ENCODE assay signal across 8 mouse cellular contexts in genomic region chr4:63408649-63409048, GRCm38 (mm10). TPM values are rescaled to one million over a fixed set of nuclear protein-coding genes. Genes with fewer than 3 reads are reported as not detected.
DNase-seq lines count a peak whose midpoint lies in the region; ATAC-seq and TF ChIP-seq lines count a peak whose summit lies in the region.

No protein-coding gene starts in this region.

- H3K36me3 ChIP-seq in heart, adult 2 months (ENCODE audit: control insufficient read depth, insufficient read depth, low read length): no peaks in the 10 kb centered on the region
- H3K36me3 ChIP-seq in liver, embryonic 15.5 days (replicated peaks): no peaks in the 10 kb centered on the region
- no peaks in the 10 kb centered on the region for H3K36me3 ChIP-seq in stomach, embryonic 15.5 days

- peak overlapping the region; percentile 98 for H3K4me2 ChIP-seq in liver, embryonic 15.5 days
- peak overlapping the region; percentile 99 for H3K4me2 ChIP-seq in stomach, embryonic 15.5 days

- H3K79me2 ChIP-seq in heart, adult 2 months (replicated peaks; ENCODE audit: control insufficient read depth, insufficient read depth, low read length): no peaks in the 10 kb centered on the region

- intact Hi-C loops in heart, adult 2 months (cut with DNase I): loop anchor here (1.0 to 10.0 kb wide), 2 partner anchors 40 to 894 kb away; partner anchors contain the start of gene Alad

- H3K27ac ChIP-seq in cortical plate, adult 2 months (ENCODE audit: insufficient read depth, low read length): no peak overlapping the region
- peak overlapping the region; percentile 59 for H3K27ac ChIP-seq in heart, adult 2 months
- no peak overlapping the region; the same call in 1 of the 2 replicates for H3K27ac ChIP-seq in liver, embryonic 15.5 days (replicated peaks)
- H3K27ac ChIP-seq in stomach, embryonic 15.5 days: peak overlapping the region; percentile 63

- peak; percentile 71 for TF ChIP-seq CTCF in cortical plate, adult 2 months (IDR thresholded peaks at IDR 0.05; ENCODE audit: extremely low read depth, insufficient read depth, low read length)
- TF ChIP-seq CTCF in heart, adult 2 months (IDR thresholded peaks at IDR 0.05): peak; percentile 87

- peak overlapping the region; percentile 42; the same call in 1 of the 2 replicates for H3K9ac ChIP-seq in heart, adult 2 months (ENCODE audit: low read depth, low read length)
- no peak overlapping the region for H3K9ac ChIP-seq in liver, embryonic 15.5 days
- H3K9ac ChIP-seq in stomach, embryonic 15.5 days: no peak overlapping the region

- no peaks in the 10 kb centered on the region for H3K4me1 ChIP-seq in cortical plate, adult 2 months (ENCODE audit: control insufficient read depth, insufficient read depth, low read length)
- H3K4me1 ChIP-seq in heart, adult 2 months (ENCODE audit: control insufficient read depth, insufficient read depth, low read length): peaks cover 9% of the 10 kb centered on the region
- H3K4me1 ChIP-seq in liver, embryonic 15.5 days (replicated peaks): peaks cover 77% of the 10 kb centered on the region
- H3K4me1 ChIP-seq in stomach, embryonic 15.5 days: peaks cover 38% of the 10 kb centered on the region

- H3K4me3 ChIP-seq in cortical plate, adult 2 months (ENCODE audit: insufficient read depth, low read length): no peak overlapping the region
- H3K4me3 ChIP-seq in heart, adult 2 months: peak overlapping the region; percentile 71; the same call in 1 of the 2 replicates
- peak overlapping the region; percentile 67 for H3K4me3 ChIP-seq in liver, embryonic 15.5 days (replicated peaks)
- H3K4me3 ChIP-seq in stomach, embryonic 15.5 days (replicated peaks): peak overlapping the region; percentile 61; the same call in 1 of the 2 replicates

- no peak for TF ChIP-seq EP300 in heart, adult 2 months (IDR thresholded peaks at IDR 0.05; ENCODE audit: insufficient read depth, low read depth, low read length)

- ATAC-seq in liver, embryonic 15.5 days (ENCODE audit: insufficient read depth): 0 out of 2 replicates have a peak, but pooled peaks have one; percentile 13
- ATAC-seq in stomach, embryonic 15.5 days (ENCODE audit: insufficient read depth, low FRiP score, low read depth): peak; percentile 32

- peak; percentile 37 for DNase-seq in urinary bladder, postnatal 25 days (ENCODE audit: low spot score)
- no peak for DNase-seq in urinary bladder, postnatal 10 days (ENCODE audit: low spot score)
- peak; percentile 74 for DNase-seq in heart, adult 2 months
- peak; percentile 52 for DNase-seq in kidney, adult 9 months
- peak; percentile 77 for DNase-seq in naive thymus-derived CD4-positive, alpha-beta T cell, adult 2 months (ENCODE audit: low read depth)

- no peak for TF ChIP-seq POLR2A in cortical plate, adult 2 months (IDR thresholded peaks at IDR 0.05; ENCODE audit: extremely low read depth, insufficient read depth, low read length)
- TF ChIP-seq POLR2A in heart, adult 2 months (IDR thresholded peaks at IDR 0.05; ENCODE audit: insufficient read depth, low read depth, low read length): no peak

- H3K9me3 ChIP-seq in liver, embryonic 15.5 days (replicated peaks): no peaks in the 10 kb centered on the region
- H3K9me3 ChIP-seq in stomach, embryonic 15.5 days: no peaks in the 10 kb centered on the region

- 9% methylated on average over 8 of the region's 8 CpGs for WGBS in heart, adult 2 months
- 6% methylated on average over 8 of the region's 8 CpGs for WGBS in liver, embryonic 15.5 days (ENCODE audit: insufficient replicate concordance)
- 12% methylated on average over 8 of the region's 8 CpGs for WGBS in stomach, embryonic 15.5 days

- no peaks in the 10 kb centered on the region for H3K27me3 ChIP-seq in heart, adult 2 months (ENCODE audit: control insufficient read depth, insufficient read depth, low read length)
- peaks cover 21% of the 10 kb centered on the region; the same call in 1 of the 2 replicates for H3K27me3 ChIP-seq in liver, embryonic 15.5 days
- H3K27me3 ChIP-seq in stomach, embryonic 15.5 days (replicated peaks): no peaks in the 10 kb centered on the region

RNA-seq across cellular contexts. Expression of gene Akna, which starts 5.5 kb away (rescaled TPM):
- polyA plus RNA-seq in cortical plate, adult 2 months (2012; rRNA removed): 1.8 and 2.0 TPM in 2 replicates
- total RNA-seq in heart, adult 2 months (2021): 1 to 10 TPM; 3.5 to 3.9 TPM
- 3.4 and 4.8 TPM in 2 replicates for polyA plus RNA-seq in heart, adult 2 months (2012; rRNA removed)
- 4.8 and 5.7 TPM in 2 replicates for polyA plus RNA-seq in liver, embryonic 15.5 days (2015; fragmentation: Nextera tagmentation; extraction: Ambion mirVana)
- polyA plus RNA-seq in stomach, embryonic 15.5 days (2015; fragmentation: Nextera tagmentation; extraction: Ambion mirVana): 6.7 and 7.0 TPM in 2 replicates

RNA-seq across cellular contexts. Expression of gene Orm2, which starts 46.4 kb away (rescaled TPM):
- not detected in 2 replicates for polyA plus RNA-seq in cortical plate, adult 2 months (2012; rRNA removed)
- total RNA-seq in heart, adult 2 months (2021): not detected
- polyA plus RNA-seq in heart, adult 2 months (2012; rRNA removed): 0.73 TPM in 1 of 2 replicates, not detected in the other
- polyA plus RNA-seq in liver, embryonic 15.5 days (2015; fragmentation: Nextera tagmentation; extraction: Ambion mirVana): not detected in 2 replicates
- polyA plus RNA-seq in stomach, embryonic 15.5 days (2015; fragmentation: Nextera tagmentation; extraction: Ambion mirVana): not detected in 2 replicates

RNA-seq across cellular contexts. Expression of gene Orm3, which starts 52.7 kb away (rescaled TPM):
- polyA plus RNA-seq in cortical plate, adult 2 months (2012; rRNA removed): not detected in 2 replicates
- total RNA-seq in heart, adult 2 months (2021): 1 to 10 TPM; 2.7 to 3.6 TPM
- polyA plus RNA-seq in heart, adult 2 months (2012; rRNA removed): 0.41 TPM in 1 of 2 replicates, not detected in the other
- polyA plus RNA-seq in liver, embryonic 15.5 days (2015; fragmentation: Nextera tagmentation; extraction: Ambion mirVana): not detected in 2 replicates
- not detected in 2 replicates for polyA plus RNA-seq in stomach, embryonic 15.5 days (2015; fragmentation: Nextera tagmentation; extraction: Ambion mirVana)

Comparison
In these comparisons a context has a peak if more than half of its experiments do, and no peak if none do; other contexts are left out.
1. H3K27ac ChIP-seq: peak in heart, adult 2 months (single experiment) and stomach, embryonic 15.5 days (single experiment); none in cortical plate, adult 2 months (single experiment) and liver, embryonic 15.5 days (single experiment).